Mouse (Mus musculus): Measurements from ENCODE around the gene Ntan1. TPM values are rescaled to one million over a fixed set of nuclear protein-coding genes. Genes with fewer than 3 reads are reported as not detected.
"Not testable (repeated sequence)": the region's sequence is repeated elsewhere in the genome, so short reads cannot be mapped to it uniquely, and the experiment has no call there.

Gene Ntan1
- polyA plus RNA-seq, 1 experiment from 2014 or later: 167 TPM

DNA sequence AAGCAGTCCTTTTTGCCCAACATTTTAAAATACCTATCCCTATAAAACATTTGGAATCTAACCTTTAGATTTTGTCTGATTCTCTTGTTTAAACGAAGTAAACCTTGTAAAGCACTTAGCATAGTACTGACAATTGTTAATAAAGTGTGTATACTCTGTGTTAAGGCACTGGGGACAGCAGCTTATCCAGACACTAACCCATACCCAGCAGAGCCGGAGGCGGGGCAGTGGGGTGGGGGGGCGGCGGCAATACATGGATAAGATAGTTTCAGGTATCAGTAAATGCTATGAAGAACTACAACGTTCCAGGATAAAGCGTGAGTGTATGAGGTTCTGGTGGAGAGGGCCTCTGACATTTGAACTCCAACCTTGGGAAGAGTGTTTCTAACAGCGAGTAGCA lies 37.4 kb upstream of the Ntan1 start:
- peak overlapping the region; percentile 76 for H3K4me2 ChIP-seq (ENCODE audit: low read length)
- 0 out of 2 replicates have a peak, but pooled peaks cover 9% of the 10 kb centered on the region for H3K4me1 ChIP-seq (replicated peaks; ENCODE audit: insufficient read depth, low read length)

GRCm38 (mm10) chr16:13785932-13786331 lies 32.7 kb upstream of the Ntan1 start:
- no peak for TF ChIP-seq CTCF (IDR thresholded peaks at IDR 0.05; ENCODE audit: low read depth)
- Histone ChIP-seq H3K4me2 (ENCODE audit: low read length) (no peak overlapping the region), H3K9me3 (replicated peaks; ENCODE audit: low read length) (no peaks in the 10 kb centered on the region), H3K4me1 (replicated peaks; ENCODE audit: insufficient read depth, low read length) (0 out of 2 replicates have a peak, but pooled peaks cover 5% of the 10 kb centered on the region), H3K36me3 (ENCODE audit: insufficient read depth, low read length) (peaks cover 41% of the 10 kb centered on the region), H3K4me3 (replicated peaks; ENCODE audit: low read depth, low read length) (no peak overlapping the region), H3K27me3 (ENCODE audit: insufficient read depth, low read length) (no peaks in the 10 kb centered on the region), H3K27ac (no peak overlapping the region), H3K9ac (ENCODE audit: low read depth, low read length) (no peak overlapping the region)
- DNase-seq (ENCODE audit: low spot score) (no peak), ATAC-seq (replicated peaks; ENCODE audit: low FRiP score, low read depth) (no peak)
- WGBS: 86% methylated on average over 3 of the region's 3 CpGs

More for the DNA sequence above, 37.4 kb upstream of the Ntan1 start:
- Histone ChIP-seq H3K9ac (ENCODE audit: low read depth, low read length) (peak overlapping the region; percentile 93; the same call in 1 of the 2 replicates), H3K27ac (no peak overlapping the region), H3K4me3 (replicated peaks; ENCODE audit: low read depth, low read length) (peak overlapping the region; percentile 83), H3K27me3 (ENCODE audit: insufficient read depth, low read length) (no peaks in the 10 kb centered on the region), H3K9me3 (replicated peaks; ENCODE audit: low read length) (no peaks in the 10 kb centered on the region), H3K36me3 (ENCODE audit: insufficient read depth, low read length) (peaks cover 13% of the 10 kb centered on the region)
- 23% methylated on average over 8 of the region's 8 CpGs for WGBS
- no peak for TF ChIP-seq CTCF (IDR thresholded peaks at IDR 0.05; ENCODE audit: low read depth)
- peak; percentile 17 for DNase-seq (ENCODE audit: low spot score)
- ATAC-seq (replicated peaks; ENCODE audit: low FRiP score, low read depth): no peak

DNA sequence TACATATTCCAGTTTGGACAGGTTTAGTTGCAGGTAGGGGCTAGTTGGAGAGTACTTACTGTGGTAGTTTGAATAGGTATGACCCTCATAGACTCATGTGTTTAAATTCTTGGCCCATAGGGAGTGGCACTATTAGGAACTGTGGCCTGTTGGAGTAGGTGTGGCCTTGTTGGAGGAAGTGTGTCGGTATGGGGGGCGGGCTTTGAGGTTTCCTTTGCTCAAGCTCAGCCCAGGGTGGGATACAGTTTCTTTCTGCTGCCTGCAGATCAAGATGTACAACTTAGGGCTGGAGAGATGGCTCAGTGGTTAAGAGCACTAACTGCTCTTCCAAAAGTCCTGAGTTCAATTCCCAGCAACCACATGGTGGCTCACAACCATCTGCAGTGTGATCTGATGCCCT lies 25.2 kb upstream of the Ntan1 start:
- not testable (repeated sequence) for H3K9me3 ChIP-seq (replicated peaks; ENCODE audit: low read length); H3K4me1 ChIP-seq (replicated peaks; ENCODE audit: insufficient read depth, low read length); ATAC-seq (replicated peaks; ENCODE audit: low FRiP score, low read depth); H3K9ac ChIP-seq (ENCODE audit: low read depth, low read length); H3K27me3 ChIP-seq (ENCODE audit: insufficient read depth, low read length); DNase-seq (ENCODE audit: low spot score); H3K27ac ChIP-seq; H3K4me2 ChIP-seq (ENCODE audit: low read length); H3K4me3 ChIP-seq (replicated peaks; ENCODE audit: low read depth, low read length)
- H3K36me3 ChIP-seq (ENCODE audit: insufficient read depth, low read length): peaks cover 68% of the 10 kb centered on the region
- 91% methylated on average over 2 of the region's 2 CpGs for WGBS

- Histone ChIP-seq H3K9me3 (replicated peaks; ENCODE audit: low read length) (no peaks in the 10 kb centered on the region), H3K4me3 (replicated peaks; ENCODE audit: low read depth, low read length) (no peak overlapping the region), H3K27me3 (ENCODE audit: insufficient read depth, low read length) (no peaks in the 10 kb centered on the region), H3K36me3 (ENCODE audit: insufficient read depth, low read length) (peaks cover 73% of the 10 kb centered on the region), H3K4me1 (replicated peaks; ENCODE audit: insufficient read depth, low read length) (no peaks in the 10 kb centered on the region), H3K9ac (ENCODE audit: low read depth, low read length) (no peak overlapping the region), H3K27ac (no peak overlapping the region), H3K4me2 (ENCODE audit: low read length) (no peak overlapping the region)
- TF ChIP-seq CTCF (IDR thresholded peaks at IDR 0.05; ENCODE audit: low read depth): no peak
- ATAC-seq (replicated peaks; ENCODE audit: low FRiP score, low read depth) (no peak), DNase-seq (ENCODE audit: low spot score) (no peak)
- WGBS: 90% methylated on average over 5 of the region's 5 CpGs
Measured at GRCm38 (mm10) chr16:13796746-13797175, 21.9 kb upstream of the Ntan1 start.

GRCm38 (mm10) chr16:13801231-13801630 lies 17.4 kb upstream of the Ntan1 start:
- H3K4me3 ChIP-seq (replicated peaks; ENCODE audit: low read depth, low read length): no peak overlapping the region
- no peak for ATAC-seq (replicated peaks; ENCODE audit: low FRiP score, low read depth)
- H3K9me3 ChIP-seq (replicated peaks; ENCODE audit: low read length): no peaks in the 10 kb centered on the region
- WGBS: 97% methylated on average over 4 of the region's 4 CpGs
- H3K27ac ChIP-seq: no peak overlapping the region
- H3K4me1 ChIP-seq (replicated peaks; ENCODE audit: insufficient read depth, low read length): no peaks in the 10 kb centered on the region
- no peak overlapping the region for H3K4me2 ChIP-seq (ENCODE audit: low read length)
- no peak for DNase-seq (ENCODE audit: low spot score)
- TF ChIP-seq CTCF (IDR thresholded peaks at IDR 0.05; ENCODE audit: low read depth): no peak
- no peak overlapping the region for H3K9ac ChIP-seq (ENCODE audit: low read depth, low read length)
- no peaks in the 10 kb centered on the region for H3K27me3 ChIP-seq (ENCODE audit: insufficient read depth, low read length)
- H3K36me3 ChIP-seq (ENCODE audit: insufficient read depth, low read length): peaks cover 66% of the 10 kb centered on the region

DNA sequence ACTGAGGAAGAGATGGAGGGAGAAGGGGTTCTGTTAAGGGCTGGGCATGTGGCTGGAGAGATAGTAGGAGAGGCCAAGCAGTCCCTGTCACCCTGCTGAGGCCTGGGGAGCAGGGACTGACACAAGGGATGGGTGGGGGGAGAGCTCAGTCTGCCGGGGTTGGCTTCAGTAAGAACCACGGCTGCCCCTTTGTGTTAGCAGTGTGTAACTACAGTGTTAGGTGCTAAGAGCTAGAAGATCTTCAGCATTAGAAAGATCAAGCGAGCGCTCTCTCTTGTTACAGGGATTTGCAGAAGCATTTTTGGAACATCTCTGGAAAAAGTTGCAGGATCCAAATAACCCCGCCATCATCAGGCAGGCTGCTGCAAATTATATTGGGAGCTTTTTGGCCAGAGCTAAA lies 14.0 kb upstream of the Ntan1 start:
- Histone ChIP-seq H3K4me1 (replicated peaks; ENCODE audit: insufficient read depth, low read length) (no peaks in the 10 kb centered on the region), H3K9ac (ENCODE audit: low read depth, low read length) (no peak overlapping the region), H3K27me3 (ENCODE audit: insufficient read depth, low read length) (no peaks in the 10 kb centered on the region), H3K4me3 (replicated peaks; ENCODE audit: low read depth, low read length) (no peak overlapping the region), H3K27ac (no peak overlapping the region), H3K9me3 (replicated peaks; ENCODE audit: low read length) (no peaks in the 10 kb centered on the region), H3K4me2 (ENCODE audit: low read length) (no peak overlapping the region), H3K36me3 (ENCODE audit: insufficient read depth, low read length) (peaks cover 69% of the 10 kb centered on the region)
- ATAC-seq (replicated peaks; ENCODE audit: low FRiP score, low read depth): no peak
- DNase-seq (ENCODE audit: low spot score): no peak
- 81% methylated on average over 5 of the region's 5 CpGs for WGBS
- TF ChIP-seq CTCF (IDR thresholded peaks at IDR 0.05; ENCODE audit: low read depth): no peak; the same call in 1 of the 2 replicates

DNA sequence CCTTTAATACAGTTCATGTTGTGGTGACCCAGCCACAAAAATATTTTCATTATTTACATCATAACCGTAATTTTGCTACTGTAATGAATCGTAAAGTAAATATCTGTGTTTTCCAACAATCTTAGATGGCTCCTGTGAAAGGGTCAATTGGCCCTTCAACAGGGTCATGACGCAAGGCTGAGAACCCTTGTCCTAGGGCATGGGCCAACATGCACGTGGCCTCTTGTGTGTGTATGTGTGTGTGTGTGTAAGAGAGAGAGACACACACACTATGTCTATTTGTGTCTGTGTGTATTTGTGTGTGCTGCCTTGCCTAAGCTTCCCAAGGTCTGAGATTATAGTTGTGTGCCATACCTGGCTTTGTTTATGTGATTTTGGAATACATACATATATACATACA lies 11.0 kb upstream of the Ntan1 start:
- no peak for DNase-seq (ENCODE audit: low spot score)
- no peak for ATAC-seq (replicated peaks; ENCODE audit: low FRiP score, low read depth)
- Histone ChIP-seq H3K9ac (ENCODE audit: low read depth, low read length) (no peak overlapping the region), H3K27ac (no peak overlapping the region), H3K36me3 (ENCODE audit: insufficient read depth, low read length) (peaks cover 74% of the 10 kb centered on the region), H3K27me3 (ENCODE audit: insufficient read depth, low read length) (no peaks in the 10 kb centered on the region), H3K4me2 (ENCODE audit: low read length) (no peak overlapping the region), H3K4me1 (replicated peaks; ENCODE audit: insufficient read depth, low read length) (no peaks in the 10 kb centered on the region), H3K9me3 (replicated peaks; ENCODE audit: low read length) (no peaks in the 10 kb centered on the region), H3K4me3 (replicated peaks; ENCODE audit: low read depth, low read length) (no peak overlapping the region)
- WGBS: 89% methylated on average over 4 of the region's 4 CpGs
- no peak for TF ChIP-seq CTCF (IDR thresholded peaks at IDR 0.05; ENCODE audit: low read depth)

Measured in kidney, postnatal 0 days (tissue).